Mouse (Mus musculus) left cerebral cortex, adult 2 months (tissue): Measurements from ENCODE around the gene Cd1d1. TPM values are rescaled to one million over a fixed set of nuclear protein-coding genes. Genes with fewer than 3 reads are reported as not detected.
A peak's percentile ranks its signal among the peaks of the same experiment; 100 is the strongest.
"Not testable (repeated sequence)": the region's sequence is repeated elsewhere in the genome, so short reads cannot be mapped to it uniquely, and the experiment has no call there.

ENCODE experiments used
- DNase-seq, 2 experiments: peaks; one replicate each; pipeline ENCODE4 v3.0.0; 2021 to 2022; ENCODE audit warnings: low spot score in 2 of 2, mixed read lengths in 1 of 2; ENCODE audit errors: extremely low spot score in 1 of 2
- H3K27ac ChIP-seq: fragments of 200-600 bp; 2 replicates; pipeline ENCODE4 v1.8.1; 2022
- H3K4me3 ChIP-seq: fragments of 200-600 bp; 2 replicates; pipeline ENCODE4 v1.8.1; 2022
- CTCF ChIP-seq: fragments of 200-600 bp; IDR thresholded peaks from 2 replicates; pipeline ENCODE4 v1.8.1; 2022; ENCODE audit warnings: antibody characterized with exemption, mild to moderate bottlenecking, moderate library complexity
- intact Hi-C: fragments of 180-260 bp; cut with DNase I; formaldehyde crosslinking; loops from one replicate; pipeline ENCODE4 v1.15.1; 2025
- long read RNA-seq, 2 experiments: library from polyadenylated mRNA; stranded (forward); transcript quantifications; one replicate each; pipeline ENCODE4 v2.0.0; 2021; ENCODE audit warnings: borderline mapping rate in 2 of 2
- total RNA-seq, 2 experiments: library from RNA; stranded (reverse); gene quantifications; 2 replicates each; pipeline ENCODE4 v1.2.3; 2021

Gene Cd1d1
- 1 to 10 TPM in 1 of 2 experiments, under 1 TPM in 1; 0.57 to 1.0 TPM for total RNA-seq
- long read RNA-seq, experiment 1, partial matches to known transcripts: 0 of 1 reads
- long read RNA-seq, experiment 1, other reads (novel, unspliced or antisense): 1 of 1 reads
- long read RNA-seq, experiment 2: 0 reads

DNA sequence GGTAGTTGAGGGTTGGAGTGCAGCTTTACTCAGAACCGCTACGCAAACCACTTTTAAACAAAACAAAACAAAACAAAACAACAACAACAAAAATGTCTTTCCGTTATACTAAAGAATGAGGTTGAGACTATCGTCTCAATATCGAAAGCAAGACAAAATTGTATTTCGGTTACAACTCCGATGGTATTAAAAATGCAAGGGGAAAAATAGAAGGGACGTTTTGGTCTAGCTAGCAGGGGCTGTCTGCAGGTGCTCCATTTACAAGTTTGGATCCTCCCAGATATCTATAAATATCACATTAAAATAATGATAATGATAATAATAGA lies at the start of gene Cd1d1:
Cd1d1 (minus strand) TSS at position 27 of the 326 bp plus-strand sequence.
- Histone ChIP-seq H3K4me3 (peak within 1 kb of the TSS; percentile 44), H3K27ac (no peak within 1 kb of the TSS)
- DNase-seq: no peak
- TF ChIP-seq CTCF: no peak
- intact Hi-C loops: no loop called here

GRCm38 (mm10) chr3:87047801-87048200 lies 48.6 kb upstream of the Cd1d1 start:
- DNase-seq: no peak
- TF ChIP-seq CTCF: no peak
- intact Hi-C loops: no loop called here
- Histone ChIP-seq H3K27ac (no peak overlapping the region), H3K4me3 (no peak overlapping the region)

GRCm38 (mm10) chr3:87041733-87042132 lies 42.5 kb upstream of the Cd1d1 start:
- no peak for TF ChIP-seq CTCF
- Histone ChIP-seq H3K4me3 (no peak overlapping the region), H3K27ac (no peak overlapping the region)
- no peak for DNase-seq
- intact Hi-C loops: no loop called here

DNA sequence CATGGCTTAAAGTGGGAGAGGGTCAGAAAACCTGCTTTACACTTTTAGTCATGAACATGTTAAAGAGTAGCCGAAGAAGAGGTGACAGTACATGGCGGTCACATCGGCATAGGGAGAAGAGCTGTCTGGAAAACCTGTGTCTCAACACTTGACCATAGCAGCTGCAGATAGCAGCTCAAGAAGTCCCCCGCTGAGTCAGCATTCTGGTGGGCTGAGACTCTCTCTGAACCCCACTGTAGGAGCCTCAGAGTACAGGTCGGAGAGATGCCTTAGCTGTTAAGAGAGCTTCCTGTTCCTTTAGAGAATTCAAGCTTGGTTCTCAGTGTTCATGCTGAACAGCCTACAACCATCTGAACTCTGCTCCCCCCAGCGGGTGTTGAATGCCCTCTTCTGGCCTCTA lies 39.3 kb upstream of the Cd1d1 start:
- TF ChIP-seq CTCF: no peak
- no peak overlapping the region for H3K27ac ChIP-seq
- DNase-seq: no peak
- H3K4me3 ChIP-seq: no peak overlapping the region
- intact Hi-C loops: no loop called here

- Histone ChIP-seq H3K27ac (no peak overlapping the region), H3K4me3 (no peak overlapping the region)
- no peak for DNase-seq
- intact Hi-C loops: loop anchor here (5.0 kb wide), 1 partner anchor 53 kb away; no protein-coding TSS in a partner anchor
- no peak for TF ChIP-seq CTCF
Measured at GRCm38 (mm10) chr3:87034061-87034460, 34.8 kb upstream of the Cd1d1 start.

DNA sequence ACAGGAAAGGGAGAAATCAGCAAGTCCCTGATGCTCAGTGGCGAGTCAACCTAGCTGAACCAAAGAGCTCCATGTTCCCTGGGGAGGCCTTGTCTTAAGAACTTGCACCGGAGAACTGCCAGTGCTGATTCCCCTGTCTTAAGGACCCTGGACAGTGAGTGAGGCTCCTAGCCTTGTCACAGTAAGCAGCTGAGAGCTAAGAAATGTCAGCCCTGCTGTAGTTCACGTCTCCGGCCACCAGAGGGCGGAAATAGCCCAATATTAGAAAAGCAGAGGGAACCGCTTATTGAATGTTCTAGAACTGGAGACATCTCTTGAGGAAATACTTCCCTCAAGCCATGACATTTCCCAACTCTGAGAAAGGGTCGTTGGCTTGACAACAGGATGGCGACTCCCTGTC lies 34.1 kb upstream of the Cd1d1 start:
- peak; percentile 92 for TF ChIP-seq CTCF
- Histone ChIP-seq H3K4me3 (no peak overlapping the region), H3K27ac (no peak overlapping the region)
- intact Hi-C loops: loop anchor here (1.0 to 5.0 kb wide), 4 partner anchors 54 to 529 kb away; partner anchors contain the start of gene Kirrel
- DNase-seq: peak; percentile 68 to 80

GRCm38 (mm10) chr3:87030855-87031254 lies 31.6 kb upstream of the Cd1d1 start:
- Histone ChIP-seq H3K27ac (no peak overlapping the region), H3K4me3 (no peak overlapping the region)
- DNase-seq: peak; percentile 51 to 55
- intact Hi-C loops: loop anchor here (2.0 to 5.0 kb wide), 2 partner anchors 56 to 468 kb away; no protein-coding TSS in a partner anchor
- peak; percentile 88 for TF ChIP-seq CTCF

GRCm38 (mm10) chr3:87017707-87018106 lies 18.5 kb upstream of the Cd1d1 start:
- no peak for DNase-seq
- no peak overlapping the region for H3K4me3 ChIP-seq
- no peak overlapping the region for H3K27ac ChIP-seq
- no peak for TF ChIP-seq CTCF
- intact Hi-C loops: no loop called here

GRCm38 (mm10) chr3:87017001-87017400 lies 17.8 kb upstream of the Cd1d1 start:
- TF ChIP-seq CTCF: no peak
- intact Hi-C loops: no loop called here
- Histone ChIP-seq H3K4me3 (no peak overlapping the region), H3K27ac (no peak overlapping the region)
- DNase-seq: no peak

DNA sequence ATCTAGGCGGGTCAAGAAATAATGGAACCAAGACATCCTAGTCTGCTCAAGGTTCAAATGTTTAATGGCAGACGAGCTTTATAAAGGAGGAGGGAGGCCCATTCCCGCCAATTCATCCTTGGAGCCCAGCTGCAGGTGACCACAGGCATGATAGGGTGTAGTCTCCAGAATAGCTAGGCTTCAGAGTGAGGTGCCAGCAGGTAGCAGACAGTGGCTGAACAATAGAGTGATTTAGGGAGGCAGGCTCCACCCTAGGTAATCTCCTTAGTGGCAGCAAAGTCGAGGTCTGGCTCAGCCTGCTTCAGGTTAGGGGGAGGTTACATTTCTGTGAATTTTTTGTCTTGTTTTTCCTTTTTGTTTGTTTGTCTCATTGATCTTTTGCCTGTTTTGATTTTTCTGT lies 16.7 kb upstream of the Cd1d1 start:
- no peak for DNase-seq
- no peak for TF ChIP-seq CTCF
- intact Hi-C loops: no loop called here

DNA sequence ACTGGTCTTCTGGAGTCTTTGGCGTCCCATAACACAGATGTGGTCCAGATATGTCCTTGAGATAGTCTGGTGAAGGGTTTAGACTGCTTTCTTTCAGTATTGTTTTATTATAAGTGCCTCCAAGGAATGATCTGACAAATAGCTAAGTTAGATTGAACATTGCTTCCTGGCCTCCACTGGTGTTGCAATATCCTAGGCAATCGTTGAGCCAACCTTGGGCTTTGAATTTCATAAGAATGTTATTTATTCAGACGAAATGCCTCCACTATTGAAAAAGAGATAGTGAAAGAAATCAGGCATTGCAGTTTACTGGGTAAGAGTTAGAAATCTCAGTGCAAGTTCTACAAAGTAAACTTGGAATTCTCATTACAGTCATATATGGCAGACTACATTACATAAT lies 13.2 kb upstream of the Cd1d1 start:
- intact Hi-C loops, H3K4me3 ChIP-seq, DNase-seq, H3K27ac ChIP-seq: not testable (repeated sequence)

More for the DNA sequence above, 16.7 kb upstream of the Cd1d1 start:
- H3K4me3 ChIP-seq: no peak overlapping the region
- H3K27ac ChIP-seq: no peak overlapping the region

DNA sequence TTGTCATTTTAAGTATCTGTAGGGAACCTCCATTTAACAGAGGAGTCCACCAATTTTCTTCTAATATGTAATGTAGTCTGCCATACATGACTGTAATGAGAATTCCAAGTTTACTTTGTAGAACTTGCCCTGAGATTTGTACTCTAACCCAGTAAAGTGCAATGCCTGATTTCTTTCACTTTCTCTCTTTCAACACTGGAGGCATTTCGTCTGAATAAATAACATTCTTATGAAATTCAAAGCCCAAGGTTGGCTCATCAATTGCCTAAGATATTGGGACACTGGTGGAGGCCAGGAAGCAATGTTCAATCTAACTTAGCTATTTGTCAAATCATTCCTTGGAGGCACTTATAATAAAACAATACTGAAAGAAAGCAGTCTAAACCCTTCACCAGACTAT lies 9.0 kb upstream of the Cd1d1 start:
- intact Hi-C loops, H3K4me3 ChIP-seq, DNase-seq, H3K27ac ChIP-seq: not testable (repeated sequence)

DNA sequence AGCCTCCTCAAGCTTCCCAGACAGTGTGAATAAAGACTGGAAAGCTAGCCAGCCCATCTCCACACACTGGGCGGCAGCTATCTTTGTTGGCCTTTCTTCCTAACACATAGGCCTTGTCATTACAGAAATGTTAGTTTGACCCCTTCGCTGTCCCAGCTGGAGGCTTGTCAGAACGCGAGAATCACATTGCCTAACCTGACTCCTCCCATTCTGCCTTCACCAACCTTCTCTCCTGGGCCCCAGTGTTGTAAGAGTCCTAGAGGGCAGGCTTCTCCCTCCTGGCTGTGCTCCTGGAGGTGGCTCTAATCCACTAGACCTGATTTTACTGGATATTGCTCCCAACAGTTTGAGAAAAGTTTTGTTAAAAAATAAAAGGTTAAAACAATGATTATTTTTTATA lies 1.4 kb upstream of the Cd1d1 start:
- Histone ChIP-seq H3K27ac (no peak overlapping the region), H3K4me3 (no peak overlapping the region)
- no peak for TF ChIP-seq CTCF
- intact Hi-C loops: no loop called here
- DNase-seq: no peak

DNA sequence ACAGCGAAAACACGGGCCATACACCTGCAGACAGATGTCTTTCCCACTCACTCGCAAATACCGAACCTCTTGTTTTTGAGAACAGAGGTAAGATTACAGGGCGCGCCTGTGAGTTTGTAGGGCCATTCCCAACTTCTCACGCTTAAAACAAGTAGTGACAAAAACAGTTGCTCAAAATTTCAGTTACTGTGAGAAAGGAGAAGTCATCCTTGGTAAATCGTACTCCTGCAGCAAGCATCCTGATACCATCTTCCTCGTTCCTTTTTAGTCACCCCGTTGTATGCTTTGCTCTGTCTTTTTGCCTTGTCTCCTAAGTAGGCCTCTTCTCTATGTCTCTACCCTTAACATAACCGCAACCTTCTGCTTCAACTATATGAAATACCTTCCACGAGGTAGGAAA lies 810 bp upstream of the Cd1d1 start:
- no peak for DNase-seq
- H3K4me3 ChIP-seq: no peak overlapping the region
- intact Hi-C loops: no loop called here
- TF ChIP-seq CTCF: no peak
- no peak overlapping the region for H3K27ac ChIP-seq

DNA sequence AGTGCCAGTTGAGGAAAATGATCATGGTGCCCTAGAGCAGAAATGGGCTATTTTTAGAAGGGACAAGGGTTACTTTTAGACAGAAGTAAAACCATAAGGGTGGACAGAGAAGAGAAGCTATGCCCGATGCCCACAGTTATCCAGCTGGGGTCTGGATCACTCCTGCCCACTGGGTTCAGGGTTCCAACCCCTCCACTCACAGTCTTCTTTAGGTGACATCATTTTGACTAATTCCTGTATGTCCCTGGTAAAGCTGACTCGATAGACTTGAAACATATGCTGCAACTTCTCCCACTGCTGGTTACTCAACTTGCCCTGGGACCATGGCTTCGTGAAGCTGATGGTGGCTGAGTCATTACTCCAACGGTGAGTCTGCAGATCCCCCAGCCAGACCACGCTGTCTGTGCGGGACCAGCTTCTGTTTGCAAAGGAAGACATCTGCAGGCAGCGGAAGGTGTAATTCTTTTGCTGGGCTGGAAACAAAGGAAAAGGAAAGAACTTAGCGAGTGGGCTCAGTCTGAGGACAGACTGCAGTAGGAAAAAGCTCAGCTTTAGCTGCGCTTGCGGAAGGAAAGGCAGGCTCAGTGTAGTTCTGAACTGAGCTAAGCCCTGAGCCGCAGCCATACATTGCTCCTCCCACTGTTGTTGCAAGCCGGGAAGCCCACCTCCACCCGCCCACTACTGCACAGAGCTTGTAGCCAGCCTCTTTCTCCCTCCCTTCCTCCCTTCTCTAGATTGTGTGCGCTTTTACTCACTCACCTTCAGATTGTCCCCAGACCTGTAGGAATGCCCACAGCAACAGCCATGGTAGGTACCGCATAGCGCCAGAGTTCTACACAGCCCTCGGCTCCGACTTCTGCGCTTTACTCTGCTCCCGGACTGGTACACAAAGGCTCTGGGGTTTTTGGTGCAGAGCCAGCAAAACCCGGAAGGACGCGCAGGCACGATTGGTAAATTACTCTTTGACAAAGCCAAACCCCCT lies 517 bp downstream of the Cd1d1 start:
- H3K27ac ChIP-seq, intact Hi-C loops: not testable (repeated sequence)
- H3K4me3 ChIP-seq: peak overlapping the region; percentile 44
- DNase-seq: peak; percentile 34 to 36
